Mouse (Mus musculus) liver, embryonic 11.5 days (tissue): ENCODE data around the gene Mitd1. TPM values are rescaled to one million over a fixed set of nuclear protein-coding genes. Genes with fewer than 3 reads are reported as not detected.

Source experiments
- ATAC-seq: fragments of 200-750 bp; cut with Nextera tagmentation; replicated peaks from 2 replicates; pipeline ENCODE4 v1.8.0; 2017; ENCODE audit warnings: moderate number of reproducible peaks, mild to moderate bottlenecking, moderate TSS enrichment, moderate library complexity; ENCODE audit not compliant: low FRiP score
- DNase-seq: peaks from one replicate; pipeline ENCODE4 v3.0.0-alpha.2; 2017; ENCODE audit warnings: low spot score
- H3K27ac ChIP-seq: fragments of 300-500 bp; sonication (generic); 2 replicates; pipeline ENCODE4 v1.5.1; 2014; ENCODE audit warnings: mild to moderate bottlenecking, low read depth, low read length, control low read depth
- H3K27me3 ChIP-seq: fragments of 300-500 bp; sonication (generic); replicated peaks from 2 replicates; pipeline ENCODE4 v1.6.1; 2014; ENCODE audit warnings: low read length, mixed read lengths; ENCODE audit not compliant: control insufficient read depth, insufficient read depth
- H3K36me3 ChIP-seq: fragments of 300-500 bp; sonication (generic); 2 replicates; pipeline ENCODE4 v1.6.1; 2014; ENCODE audit warnings: mild to moderate bottlenecking, low read length, moderate library complexity, mixed read lengths; ENCODE audit not compliant: control insufficient read depth, insufficient read depth
- H3K4me1 ChIP-seq: fragments of 300-500 bp; sonication (generic); replicated peaks from 2 replicates; pipeline ENCODE4 v1.6.1; 2014; ENCODE audit warnings: low read length, mixed read lengths; ENCODE audit not compliant: control insufficient read depth, insufficient read depth
- H3K4me2 ChIP-seq: fragments of 300-500 bp; sonication (generic); 2 replicates; pipeline ENCODE4 v1.6.1; 2014; ENCODE audit warnings: mild to moderate bottlenecking, control low read depth, moderate library complexity
- H3K4me3 ChIP-seq: fragments of 300-500 bp; sonication (generic); 2 replicates; pipeline ENCODE4 v1.5.1; 2014; ENCODE audit warnings: low read depth, low read length, control low read depth
- H3K9ac ChIP-seq: fragments of 300-500 bp; sonication (generic); 2 replicates; pipeline ENCODE4 v1.6.1; 2014; ENCODE audit warnings: low read depth, low read length, control low read depth
- H3K9me3 ChIP-seq: fragments of 300-500 bp; sonication (generic); 2 replicates; pipeline ENCODE4 v1.6.1; 2016; ENCODE audit warnings: low read length, inconsistent platforms, mixed read lengths; ENCODE audit not compliant: control insufficient read depth
- WGBS: fragments of 180-500 bp; shearing (Covaris S2); extraction: QIAGEN DNeasy Blood & Tissue Kit; methylation state at CpG from one replicate; pipeline ENCODE4 v1.1.7; 2014; 5-methylcytosine and 5-hydroxymethylcytosine counted together
- polyA plus RNA-seq: library from polyadenylated mRNA; unstranded; fragments of >200 nt; fragmentation: Nextera tagmentation; extraction: Ambion mirVana; gene quantifications from 2 replicates; pipeline ENCODE4 v1.2.1, GENCODE M21; 2014

Gene Mitd1
- polyA plus RNA-seq, 1 experiment from 2014 or later = 37.7 TPM

GRCm38 (mm10) chr1:37872131-37873067, 17.8 kb downstream of the Mitd1 start:
- H3K4me2 ChIP-seq = peak overlapping the region; percentile 84
- peaks cover 8% of the 10 kb centered on the region; the same call in 1 of the 2 replicates for H3K9me3 ChIP-seq
- peaks cover 19% of the 10 kb centered on the region for H3K36me3 ChIP-seq
- peak overlapping the region; percentile 67 for H3K27ac ChIP-seq
- 0 out of 2 replicates have a peak, but pooled peaks cover 2% of the 10 kb centered on the region for H3K27me3 ChIP-seq
- ATAC-seq (peak; percentile 89), DNase-seq (peak; percentile 81)
- H3K4me1 ChIP-seq = peaks cover 4% of the 10 kb centered on the region; the same call in 1 of the 2 replicates
- 4% methylated on average over 33 of the region's 33 CpGs for WGBS
- peak overlapping the region; percentile 72 for H3K9ac ChIP-seq
- H3K4me3 ChIP-seq = peak overlapping the region; percentile 55

GRCm38 (mm10) chr1:37871704-37872103, 18.5 kb downstream of the Mitd1 start, which contains the start of gene Lipt1:
Gene Lipt1, plus strand, starts transcription at chr1:37871738.
- peaks cover 16% of the 10 kb centered on the region for H3K36me3 ChIP-seq
- WGBS = 16% methylated on average over 7 of the region's 7 CpGs
- peak within 1 kb of the TSS; percentile 67 for H3K27ac ChIP-seq
- peaks cover 8% of the 10 kb centered on the region; the same call in 1 of the 2 replicates for H3K9me3 ChIP-seq
- peak within 1 kb of the TSS; percentile 55 for H3K4me3 ChIP-seq
- DNase-seq (no peak), ATAC-seq (peak; percentile 54; the same call in 1 of the 2 replicates)
- peak within 1 kb of the TSS; percentile 84 for H3K4me2 ChIP-seq
- H3K9ac ChIP-seq = peak within 1 kb of the TSS; percentile 72
- H3K27me3 ChIP-seq = 0 out of 2 replicates have a peak, but pooled peaks cover 2% of the 10 kb centered on the region
- H3K4me1 ChIP-seq = peaks cover 4% of the 10 kb centered on the region; the same call in 1 of the 2 replicates

GRCm38 (mm10) chr1:37869362-37869761, 20.8 kb downstream of the Mitd1 start:
- no peak for DNase-seq
- no peaks in the 10 kb centered on the region for H3K36me3 ChIP-seq
- no peak overlapping the region; the same call in 1 of the 2 replicates for H3K9ac ChIP-seq
- WGBS = 38% methylated on average over 2 of the region's 2 CpGs
- H3K9me3 ChIP-seq = no peaks in the 10 kb centered on the region
- H3K4me1 ChIP-seq = peaks cover 4% of the 10 kb centered on the region; the same call in 1 of the 2 replicates
- H3K27ac ChIP-seq = no peak overlapping the region
- no peak overlapping the region for H3K4me3 ChIP-seq
- no peak for ATAC-seq
- no peak overlapping the region for H3K4me2 ChIP-seq
- H3K27me3 ChIP-seq = 0 out of 2 replicates have a peak, but pooled peaks cover 2% of the 10 kb centered on the region

GRCm38 (mm10) chr1:37868640-37869039, 21.6 kb downstream of the Mitd1 start:
- no peaks in the 10 kb centered on the region for H3K9me3 ChIP-seq
- DNase-seq (no peak), ATAC-seq (no peak)
- no peaks in the 10 kb centered on the region for H3K36me3 ChIP-seq
- no peak overlapping the region for H3K27ac ChIP-seq
- 0 out of 2 replicates have a peak, but pooled peaks cover 2% of the 10 kb centered on the region for H3K27me3 ChIP-seq
- WGBS = 54% methylated on average over 10 of the region's 10 CpGs
- H3K4me1 ChIP-seq = peaks cover 4% of the 10 kb centered on the region; the same call in 1 of the 2 replicates
- H3K9ac ChIP-seq = no peak overlapping the region
- H3K4me3 ChIP-seq = no peak overlapping the region
- no peak overlapping the region for H3K4me2 ChIP-seq

GRCm38 (mm10) chr1:37867684-37868322, 22.4 kb downstream of the Mitd1 start:
- 61% methylated on average over 10 of the region's 10 CpGs for WGBS
- DNase-seq = no peak

GRCm38 (mm10) chr1:37867056-37867455, 23.2 kb downstream of the Mitd1 start:
- WGBS = 67% methylated on average over 1 of the region's 1 CpGs
- 0 out of 2 replicates have a peak, but pooled peaks cover 2% of the 10 kb centered on the region for H3K27me3 ChIP-seq
- no peak for DNase-seq
- H3K4me2 ChIP-seq = no peak overlapping the region
- H3K4me3 ChIP-seq = no peak overlapping the region
- ATAC-seq = no peak
- no peaks in the 10 kb centered on the region for H3K36me3 ChIP-seq
- H3K9me3 ChIP-seq = no peaks in the 10 kb centered on the region
- no peak overlapping the region for H3K9ac ChIP-seq
- 0 out of 2 replicates have a peak, but pooled peaks cover 4% of the 10 kb centered on the region for H3K4me1 ChIP-seq
- H3K27ac ChIP-seq = no peak overlapping the region

More at GRCm38 (mm10) chr1:37867684-37868322, 22.4 kb downstream of the Mitd1 start:
- Histone ChIP-seq H3K9me3 (no peaks in the 10 kb centered on the region), H3K27me3 (0 out of 2 replicates have a peak, but pooled peaks cover 2% of the 10 kb centered on the region), H3K36me3 (no peaks in the 10 kb centered on the region), H3K9ac (no peak overlapping the region), H3K4me1 (0 out of 2 replicates have a peak, but pooled peaks cover 4% of the 10 kb centered on the region), H3K4me2 (no peak overlapping the region), H3K27ac (no peak overlapping the region), H3K4me3 (no peak overlapping the region)
- no peak for ATAC-seq

GRCm38 (mm10) chr1:37866286-37866685, 23.9 kb downstream of the Mitd1 start, which contains the start of gene Tsga10:
Gene Tsga10, minus strand, starts transcription at chr1:37866429.
- H3K36me3 ChIP-seq = no peaks in the 10 kb centered on the region
- WGBS = 85% methylated on average over 6 of the region's 6 CpGs
- no peak for DNase-seq
- ATAC-seq = no peak
- H3K27ac ChIP-seq = peak within 1 kb of the TSS; percentile 66
- peak within 1 kb of the TSS; percentile 79 for H3K4me2 ChIP-seq
- H3K4me3 ChIP-seq = peak within 1 kb of the TSS; percentile 71
- H3K4me1 ChIP-seq = no peaks in the 10 kb centered on the region
- H3K9ac ChIP-seq = peak within 1 kb of the TSS; percentile 78
- H3K9me3 ChIP-seq = no peaks in the 10 kb centered on the region
- 0 out of 2 replicates have a peak, but pooled peaks cover 2% of the 10 kb centered on the region for H3K27me3 ChIP-seq
